Mouse (Mus musculus): Measurements from ENCODE around the gene Hoxa11. TPM values are rescaled to one million over a fixed set of nuclear protein-coding genes. Genes with fewer than 3 reads are reported as not detected.
A peak's percentile ranks its signal among the peaks of the same experiment; 100 is the strongest.

Hoxa11 gene
- total RNA-seq, 1 experiment: 0.31 TPM

- H3K9ac ChIP-seq (ENCODE audit: insufficient read depth, low read depth, low read length, poor library complexity, severe bottlenecking): no peak overlapping the region
- H3K4me3 ChIP-seq (ENCODE audit: insufficient read depth in 1 of 2, low read depth in 1 of 2, low read length in 2 of 2, poor library complexity in 1 of 2, severe bottlenecking in 1 of 2): peak overlapping the region; percentile 49 to 51
- in situ Hi-C loops (cut with MboI; ENCODE audit: low sequenced_read_pairs in 2 of 2, unreplicated experiment in 2 of 2): loop anchor here (5.0 to 25.0 kb wide), 2 partner anchors 605 to 1045 kb away; no protein-coding TSS in a partner anchor
- H3K9me3 ChIP-seq (ENCODE audit: control insufficient read depth, insufficient read depth, low read depth, low read length): no peaks in the 10 kb centered on the region
- peaks cover 0 to 5% of the 10 kb centered on the region in 2 experiments; a peak in 1 of 4 replicates for H3K4me1 ChIP-seq (ENCODE audit: control insufficient read depth in 2 of 2, insufficient read depth in 2 of 2, low read length in 2 of 2, poor library complexity in 1 of 2)
- no peak for TF ChIP-seq ZNF384 (IDR thresholded peaks at IDR 0.05; ENCODE audit: low read depth, low read length)
- no peak overlapping the region for H3K27ac ChIP-seq (ENCODE audit: insufficient read depth, low read depth, low read length, poor library complexity, severe bottlenecking)
- H3K36me3 ChIP-seq (ENCODE audit: control insufficient read depth, insufficient read depth, low read length, poor library complexity, severe bottlenecking): no peaks in the 10 kb centered on the region
- no peak for DNase-seq (ENCODE audit: low read depth, low spot score)
These were observed 28.7 kb downstream of the Hoxa11 start for GRCm38 (mm10) chr6:52216691-52217458.

GRCm38 (mm10) chr6:52215771-52216535, 29.7 kb downstream of the Hoxa11 start:
- DNase-seq (ENCODE audit: low read depth, low spot score): no peak
- Histone ChIP-seq H3K27ac (ENCODE audit: insufficient read depth, low read depth, low read length, poor library complexity, severe bottlenecking) (no peak overlapping the region), H3K9ac (ENCODE audit: insufficient read depth, low read depth, low read length, poor library complexity, severe bottlenecking) (no peak overlapping the region), H3K36me3 (ENCODE audit: control insufficient read depth, insufficient read depth, low read length, poor library complexity, severe bottlenecking) (no peaks in the 10 kb centered on the region), H3K4me3 (ENCODE audit: insufficient read depth in 1 of 2, low read depth in 1 of 2, low read length in 2 of 2, poor library complexity in 1 of 2, severe bottlenecking in 1 of 2) (no peak overlapping the region), H3K9me3 (ENCODE audit: control insufficient read depth, insufficient read depth, low read depth, low read length) (no peaks in the 10 kb centered on the region), H3K4me1 (ENCODE audit: control insufficient read depth in 2 of 2, insufficient read depth in 2 of 2, low read length in 2 of 2, poor library complexity in 1 of 2) (peaks cover 0 to 4% of the 10 kb centered on the region in 2 experiments; a peak in 1 of 4 replicates)
- TF ChIP-seq MAFK (IDR thresholded peaks at IDR 0.05; ENCODE audit: insufficient read depth, low read depth, low read length): no peak
- no peak for TF ChIP-seq ZC3H11A (IDR thresholded peaks at IDR 0.05; ENCODE audit: borderline replicate concordance, low read depth, low read length)
- no peak for TF ChIP-seq HCFC1 (IDR thresholded peaks at IDR 0.05; ENCODE audit: borderline replicate concordance, insufficient read depth, low read length)
- TF ChIP-seq CHD2 (IDR thresholded peaks at IDR 0.05; ENCODE audit: low read depth, low read length): no peak
- TF ChIP-seq ZNF384 (IDR thresholded peaks at IDR 0.05; ENCODE audit: low read depth, low read length): no peak
- in situ Hi-C loops (cut with MboI; ENCODE audit: low sequenced_read_pairs in 2 of 2, unreplicated experiment in 2 of 2): loop anchor here (5.0 to 25.0 kb wide), 2 partner anchors 604 to 1044 kb away; no protein-coding TSS in a partner anchor

GRCm38 (mm10) chr6:52215070-52215469, 30.5 kb downstream of the Hoxa11 start:
- TF ChIP-seq MAFK (IDR thresholded peaks at IDR 0.05; ENCODE audit: insufficient read depth, low read depth, low read length) (no peak), ZNF384 (IDR thresholded peaks at IDR 0.05; ENCODE audit: low read depth, low read length) (no peak), ZC3H11A (IDR thresholded peaks at IDR 0.05; ENCODE audit: borderline replicate concordance, low read depth, low read length) (no peak), HCFC1 (IDR thresholded peaks at IDR 0.05; ENCODE audit: borderline replicate concordance, insufficient read depth, low read length) (no peak), CHD2 (IDR thresholded peaks at IDR 0.05; ENCODE audit: low read depth, low read length) (no peak)
- DNase-seq (ENCODE audit: low read depth, low spot score): no peak
- no peak overlapping the region for H3K4me3 ChIP-seq (ENCODE audit: insufficient read depth in 1 of 2, low read depth in 1 of 2, low read length in 2 of 2, poor library complexity in 1 of 2, severe bottlenecking in 1 of 2)
- no peak overlapping the region for H3K9ac ChIP-seq (ENCODE audit: insufficient read depth, low read depth, low read length, poor library complexity, severe bottlenecking)
- in situ Hi-C loops (cut with MboI; ENCODE audit: low sequenced_read_pairs in 2 of 2, unreplicated experiment in 2 of 2): loop anchor here (5.0 to 25.0 kb wide), 2 partner anchors 603 to 1043 kb away; no protein-coding TSS in a partner anchor
- no peaks in the 10 kb centered on the region for H3K9me3 ChIP-seq (ENCODE audit: control insufficient read depth, insufficient read depth, low read depth, low read length)
- peaks cover 0 to 4% of the 10 kb centered on the region in 2 experiments; a peak in 1 of 4 replicates for H3K4me1 ChIP-seq (ENCODE audit: control insufficient read depth in 2 of 2, insufficient read depth in 2 of 2, low read length in 2 of 2, poor library complexity in 1 of 2)
- H3K27ac ChIP-seq (ENCODE audit: insufficient read depth, low read depth, low read length, poor library complexity, severe bottlenecking): no peak overlapping the region
- no peaks in the 10 kb centered on the region for H3K36me3 ChIP-seq (ENCODE audit: control insufficient read depth, insufficient read depth, low read length, poor library complexity, severe bottlenecking)

GRCm38 (mm10) chr6:52214271-52214670, 31.3 kb downstream of the Hoxa11 start:
- DNase-seq (ENCODE audit: low read depth, low spot score): no peak
- H3K9ac ChIP-seq (ENCODE audit: insufficient read depth, low read depth, low read length, poor library complexity, severe bottlenecking): no peak overlapping the region
- peaks cover 0 to 4% of the 10 kb centered on the region in 2 experiments; a peak in 1 of 4 replicates for H3K4me1 ChIP-seq (ENCODE audit: control insufficient read depth in 2 of 2, insufficient read depth in 2 of 2, low read length in 2 of 2, poor library complexity in 1 of 2)
- no peaks in the 10 kb centered on the region for H3K9me3 ChIP-seq (ENCODE audit: control insufficient read depth, insufficient read depth, low read depth, low read length)
- no peak overlapping the region for H3K27ac ChIP-seq (ENCODE audit: insufficient read depth, low read depth, low read length, poor library complexity, severe bottlenecking)
- H3K36me3 ChIP-seq (ENCODE audit: control insufficient read depth, insufficient read depth, low read length, poor library complexity, severe bottlenecking): no peaks in the 10 kb centered on the region
- in situ Hi-C loops (cut with MboI; ENCODE audit: low sequenced_read_pairs in 2 of 2, unreplicated experiment in 2 of 2): loop anchor here in 1 of 2 experiments (25.0 kb wide), 1 partner anchor 602 kb away; no protein-coding TSS in a partner anchor
- no peak overlapping the region for H3K4me3 ChIP-seq (ENCODE audit: insufficient read depth in 1 of 2, low read depth in 1 of 2, low read length in 2 of 2, poor library complexity in 1 of 2, severe bottlenecking in 1 of 2)
- TF ChIP-seq CHD2 (IDR thresholded peaks at IDR 0.05; ENCODE audit: low read depth, low read length): no peak
- no peak for TF ChIP-seq HCFC1 (IDR thresholded peaks at IDR 0.05; ENCODE audit: borderline replicate concordance, insufficient read depth, low read length)
- no peak for TF ChIP-seq MAFK (IDR thresholded peaks at IDR 0.05; ENCODE audit: insufficient read depth, low read depth, low read length)
- TF ChIP-seq ZNF384 (IDR thresholded peaks at IDR 0.05; ENCODE audit: low read depth, low read length): no peak
- no peak for TF ChIP-seq ZC3H11A (IDR thresholded peaks at IDR 0.05; ENCODE audit: borderline replicate concordance, low read depth, low read length)
